In genomic region chr19:8663360-8663839, GRCm38 (mm10) we compare ENCODE assay signal across 9 mouse cellular contexts. TPM values are rescaled to one million over a fixed set of nuclear protein-coding genes. Genes with fewer than 3 reads are reported as not detected.
A peak's percentile ranks its signal among the peaks of the same experiment; 100 is the strongest.
DNase-seq lines count a peak whose midpoint lies in the region; ATAC-seq lines count a peak whose summit lies in the region.
"Had no signal": no experiment of that assay in that cellular context is flagged by ENCODE, and none has a peak within 500 bp of the region (broad histone marks: within the 10 kb centered on the region; RNA-seq: fewer than 3 reads in every experiment).

Chrm1 (plus strand) TSS chr19:8663789.

- H3K27me3 ChIP-seq in heart, embryonic 15.5 days: peaks cover 6% of the 10 kb centered on the region
- H3K27me3 ChIP-seq in embryonic facial prominence, embryonic 14.5 days (replicated peaks; ENCODE audit: control insufficient read depth, insufficient read depth, low read length): no peaks in the 10 kb centered on the region
- peaks cover 44% of the 10 kb centered on the region for H3K27me3 ChIP-seq in midbrain, embryonic 13.5 days

- H3K36me3 ChIP-seq in heart, embryonic 15.5 days: no peaks in the 10 kb centered on the region
- H3K36me3 ChIP-seq in embryonic facial prominence, embryonic 14.5 days (ENCODE audit: control insufficient read depth, insufficient read depth, low read length): no peaks in the 10 kb centered on the region
- H3K36me3 ChIP-seq in midbrain, embryonic 13.5 days: no peaks in the 10 kb centered on the region

- no peak for DNase-seq in heart, postnatal 10 days
- DNase-seq in embryonic facial prominence, embryonic 14.5 days (ENCODE audit: low spot score): no peak
- DNase-seq in layer of hippocampus, postnatal 10 days (ENCODE audit: low spot score in 2 of 2): peak; percentile 58 to 63
- no peak for DNase-seq in urinary bladder, postnatal 14 days (ENCODE audit: low spot score)
- no peak for DNase-seq in cerebellum, adult 9-11 months
- DNase-seq in spleen, postnatal 14 days (ENCODE audit: low spot score in 2 of 2): no peak

- intact Hi-C loops in heart, postnatal 10 days (cut with DNase I): loop anchor here (2.0 to 5.0 kb wide), 2 partner anchors 19 to 86 kb away; no protein-coding TSS in a partner anchor

- H3K9ac ChIP-seq in heart, embryonic 15.5 days: no peak within 1 kb of the TSS
- H3K9ac ChIP-seq in embryonic facial prominence, embryonic 14.5 days (ENCODE audit: low read depth, low read length): peak within 1 kb of the TSS; percentile 37
- no peak within 1 kb of the TSS for H3K9ac ChIP-seq in midbrain, embryonic 13.5 days (replicated peaks)

- WGBS in heart, embryonic 15.5 days: 67% methylated on average over 9 of the region's 9 CpGs
- 60% methylated on average over 9 of the region's 9 CpGs for WGBS in embryonic facial prominence, embryonic 14.5 days
- 81% methylated on average over 9 of the region's 9 CpGs for WGBS in midbrain, embryonic 13.5 days

- peak within 1 kb of the TSS; percentile 94 for H3K4me2 ChIP-seq in heart, embryonic 15.5 days
- H3K4me2 ChIP-seq in embryonic facial prominence, embryonic 14.5 days (ENCODE audit: low read depth, low read length): peak within 1 kb of the TSS; percentile 95
- H3K4me2 ChIP-seq in midbrain, embryonic 13.5 days (replicated peaks): peak within 1 kb of the TSS; percentile 86

- ATAC-seq in heart, embryonic 15.5 days (replicated peaks; ENCODE audit: insufficient number of reproducible peaks, insufficient read depth, low FRiP score, low read depth): no peak
- ATAC-seq in embryonic facial prominence, embryonic 14.5 days (ENCODE audit: low read depth): peak; percentile 2; the same call in 1 of the 2 replicates
- no peak for ATAC-seq in midbrain, embryonic 13.5 days

- H3K9me3 ChIP-seq in heart, embryonic 15.5 days (replicated peaks): no peaks in the 10 kb centered on the region
- H3K9me3 ChIP-seq in embryonic facial prominence, embryonic 14.5 days (ENCODE audit: control insufficient read depth, low read length): no peaks in the 10 kb centered on the region
- H3K9me3 ChIP-seq in midbrain, embryonic 13.5 days: no peaks in the 10 kb centered on the region

- H3K27ac ChIP-seq in heart, embryonic 15.5 days: no peak within 1 kb of the TSS
- no peak within 1 kb of the TSS for H3K27ac ChIP-seq in embryonic facial prominence, embryonic 14.5 days (replicated peaks; ENCODE audit: low read depth, low read length)
- no peak within 1 kb of the TSS for H3K27ac ChIP-seq in midbrain, embryonic 13.5 days

- H3K4me3 ChIP-seq in heart, embryonic 15.5 days: 0 out of 2 replicates have a peak within 1 kb of the TSS, but pooled peaks have one; percentile 55
- H3K4me3 ChIP-seq in embryonic facial prominence, embryonic 14.5 days (ENCODE audit: low read depth, low read length): peak within 1 kb of the TSS; percentile 46
- H3K4me3 ChIP-seq in midbrain, embryonic 13.5 days (replicated peaks): peak within 1 kb of the TSS; percentile 48; the same call in 1 of the 2 replicates

- H3K4me1 ChIP-seq in heart, embryonic 15.5 days (replicated peaks): peaks cover 20% of the 10 kb centered on the region
- H3K4me1 ChIP-seq in embryonic facial prominence, embryonic 14.5 days (ENCODE audit: control insufficient read depth, insufficient read depth, low read length): peaks cover 9% of the 10 kb centered on the region
- peaks cover 13% of the 10 kb centered on the region for H3K4me1 ChIP-seq in midbrain, embryonic 13.5 days (replicated peaks)

RNA-seq across cellular contexts. Expression of gene Chrm1, which starts in this region (rescaled TPM):
- polyA plus RNA-seq in heart, embryonic 15.5 days (2015; fragmentation: Nextera tagmentation; extraction: Ambion mirVana): 0.05 and 0.24 TPM in 2 replicates
- not detected for total RNA-seq in heart, postnatal 10 days (2021)
- polyA plus RNA-seq in embryonic facial prominence, embryonic 14.5 days (2014; fragmentation: Nextera tagmentation; extraction: Ambion mirVana): 0.35 and 0.45 TPM in 2 replicates
- 100 to 1,000 TPM; 117 to 125 TPM for total RNA-seq in layer of hippocampus, postnatal 10 days (2021)
- polyA plus RNA-seq in midbrain, embryonic 13.5 days (2015; fragmentation: Nextera tagmentation; extraction: Ambion mirVana): 0.31 and 0.58 TPM in 2 replicates
- total RNA-seq: neutrophil, adult 5-6 weeks had no signal

Comparison
In these comparisons a context has a peak if more than half of its experiments do, and no peak if none do; other contexts are left out.
1. RNA of gene Chrm1 (total RNA-seq): 117 to 125 TPM in layer of hippocampus, postnatal 10 days; not detected in heart, postnatal 10 days; every median in the first group is over 100 times any median in the second.
2. Peak in ATAC-seq, H3K4me3 ChIP-seq, H3K9ac ChIP-seq and H3K4me2 ChIP-seq in embryonic facial prominence, embryonic 14.5 days; RNA of the gene not detected or under 1 TPM.
3. DNase-seq: peak in layer of hippocampus, postnatal 10 days (2 of 2); none in heart, postnatal 10 days (0 of 2), embryonic facial prominence, embryonic 14.5 days (single experiment), urinary bladder, postnatal 14 days (single experiment), cerebellum, adult 9-11 months (single experiment) and spleen, postnatal 14 days (0 of 2).
4. Peak in every context shown above with its lines, with median percentiles within 50 percentile points of each other: H3K4me2 ChIP-seq and H3K4me3 ChIP-seq.